Mouse (Mus musculus) testis, adult 2 months (tissue): ENCODE results near the gene Ifi214.

ENCODE experiments used
- CTCF ChIP-seq: fragments of 200-500 bp; IDR thresholded peaks from 2 replicates; pipeline ENCODE4 v1.5.1; 2012; ENCODE audit warnings: low read depth, mild to moderate bottlenecking, inconsistent platforms, low read length, moderate library complexity; ENCODE audit not compliant: control insufficient read depth, insufficient read depth, insufficient replicate concordance
- POLR2A ChIP-seq: fragments of 200-500 bp; IDR thresholded peaks from 2 replicates; pipeline ENCODE4 v1.6.1; 2012; ENCODE audit warnings: low read depth, mild to moderate bottlenecking, inconsistent platforms, low read length, moderate library complexity; ENCODE audit not compliant: control insufficient read depth

- TF ChIP-seq CTCF: no peak
- no peak for TF ChIP-seq POLR2A
Measured at GRCm38 (mm10) chr1:173521452-173521851, 14.3 kb downstream of the Ifi214 start.
